Mouse (Mus musculus): Measurements from ENCODE around the gene Yes1.
"Not testable (repeated sequence)": the region's sequence is repeated elsewhere in the genome, so short reads cannot be mapped to it uniquely, and the experiment has no call there.

- TF ChIP-seq POLR2A (IDR thresholded peaks at IDR 0.05; ENCODE audit: borderline replicate concordance, insufficient read depth, low read length); CTCF (IDR thresholded peaks at IDR 0.05; ENCODE audit: borderline replicate concordance, insufficient read depth, low read depth, low read length): not testable (repeated sequence)
Measured at GRCm38 (mm10) chr5:32722711-32723110, 111.7 kb downstream of the Yes1 start.
